Mouse (Mus musculus): Measurements from ENCODE around the gene Sdhc.
"Not testable (repeated sequence)": the region's sequence is repeated elsewhere in the genome, so short reads cannot be mapped to it uniquely, and the experiment has no call there.

GRCm38 (mm10) chr1:171078419-171078818 is 72.0 kb downstream of the Sdhc start:
- TF ChIP-seq GATA1, TAL1 (IDR thresholded peaks at IDR 0.05; ENCODE audit: low read length): not testable (repeated sequence)
